Mouse (Mus musculus): ENCODE data around the gene H2afv. TPM values are rescaled to one million over a fixed set of nuclear protein-coding genes. Genes with fewer than 3 reads are reported as not detected.

Gene H2afv
- total and polyA plus RNA-seq, 3 experiments, result 53.2 to 97.5 (median 77.3) TPM

GRCm38 (mm10) chr11:6406251-6407161 is 37.7 kb downstream of the H2afv start:
- ATAC-seq (ENCODE audit: extremely low read depth, insufficient number of reproducible peaks, low FRiP score, poor library complexity, severe bottlenecking), result no peak

GRCm38 (mm10) chr11:6405591-6406081 is 38.6 kb downstream of the H2afv start:
- no peak for ATAC-seq (ENCODE audit: extremely low read depth, insufficient number of reproducible peaks, low FRiP score, poor library complexity, severe bottlenecking)
- Histone ChIP-seq H3K4me1 (ENCODE audit: insufficient read depth, low read depth, low read length) (peaks cover 23% of the 10 kb centered on the region), H3K36me3 (replicated peaks) (peaks cover 66% of the 10 kb centered on the region), H3K27me3 (ENCODE audit: insufficient read depth, low read length) (no peaks in the 10 kb centered on the region), H3K4me3 (ENCODE audit: low read depth, low read length) (no peak overlapping the region), H3K9me3 (replicated peaks) (no peaks in the 10 kb centered on the region)
- TF ChIP-seq CTCF (IDR thresholded peaks at IDR 0.05; ENCODE audit: low read depth, low read length) (no peak), TAL1 (conservative IDR thresholded peaks at IDR 0.05; ENCODE audit: low read depth, low read length) (no peak), POLR2AphosphoS5 (IDR thresholded peaks at IDR 0.05; ENCODE audit: insufficient replicate concordance, low read depth, low read length) (no peak), GATA1 (IDR thresholded peaks at IDR 0.05; ENCODE audit: borderline replicate concordance, low read length) (no peak), GATA2 (IDR thresholded peaks at IDR 0.05; ENCODE audit: borderline replicate concordance, low read depth, low read length) (no peak)
- no peak for DNase-seq (ENCODE audit: low spot score)

More at GRCm38 (mm10) chr11:6406251-6407161, 37.7 kb downstream of the H2afv start:
- Histone ChIP-seq H3K4me3 (ENCODE audit: low read depth, low read length) (no peak overlapping the region), H3K9me3 (replicated peaks) (no peaks in the 10 kb centered on the region), H3K4me1 (ENCODE audit: insufficient read depth, low read depth, low read length) (peaks cover 28% of the 10 kb centered on the region), H3K36me3 (replicated peaks) (peaks cover 57% of the 10 kb centered on the region), H3K27me3 (ENCODE audit: insufficient read depth, low read length) (no peaks in the 10 kb centered on the region)
- no peak for DNase-seq (ENCODE audit: low spot score)
- TF ChIP-seq GATA1 (IDR thresholded peaks at IDR 0.05; ENCODE audit: borderline replicate concordance, low read length) (no peak), TAL1 (conservative IDR thresholded peaks at IDR 0.05; ENCODE audit: low read depth, low read length) (no peak)

GRCm38 (mm10) chr11:6404699-6405566 is 39.3 kb downstream of the H2afv start:
- Histone ChIP-seq H3K27me3 (ENCODE audit: insufficient read depth, low read length) (no peaks in the 10 kb centered on the region), H3K4me1 (ENCODE audit: insufficient read depth, low read depth, low read length) (peaks cover 17% of the 10 kb centered on the region), H3K36me3 (replicated peaks) (peaks cover 72% of the 10 kb centered on the region), H3K4me3 (ENCODE audit: low read depth, low read length) (no peak overlapping the region), H3K9me3 (replicated peaks) (no peaks in the 10 kb centered on the region)
- DNase-seq (ENCODE audit: low spot score), result no peak
- TF ChIP-seq POLR2AphosphoS5 (IDR thresholded peaks at IDR 0.05; ENCODE audit: insufficient replicate concordance, low read depth, low read length), result no peak
- TF ChIP-seq GATA1 (IDR thresholded peaks at IDR 0.05; ENCODE audit: borderline replicate concordance, low read length), result no peak
- TF ChIP-seq GATA2 (IDR thresholded peaks at IDR 0.05; ENCODE audit: borderline replicate concordance, low read depth, low read length), result no peak
- no peak for TF ChIP-seq CTCF (IDR thresholded peaks at IDR 0.05; ENCODE audit: low read depth, low read length)
- no peak for ATAC-seq (ENCODE audit: extremely low read depth, insufficient number of reproducible peaks, low FRiP score, poor library complexity, severe bottlenecking)

- ATAC-seq (ENCODE audit: extremely low read depth, insufficient number of reproducible peaks, low FRiP score, poor library complexity, severe bottlenecking) (no peak), DNase-seq (ENCODE audit: low spot score) (no peak)
- H3K36me3 ChIP-seq (replicated peaks), result peaks cover 82% of the 10 kb centered on the region
- TF ChIP-seq GATA2 (IDR thresholded peaks at IDR 0.05; ENCODE audit: borderline replicate concordance, low read depth, low read length), result no peak
- no peak for TF ChIP-seq CTCF (IDR thresholded peaks at IDR 0.05; ENCODE audit: low read depth, low read length)
- no peak for TF ChIP-seq TAL1 (conservative IDR thresholded peaks at IDR 0.05; ENCODE audit: low read depth, low read length)
- TF ChIP-seq GATA1 (IDR thresholded peaks at IDR 0.05; ENCODE audit: borderline replicate concordance, low read length), result no peak
- TF ChIP-seq POLR2AphosphoS5 (IDR thresholded peaks at IDR 0.05; ENCODE audit: insufficient replicate concordance, low read depth, low read length), result no peak
- no peak overlapping the region for H3K4me3 ChIP-seq (ENCODE audit: low read depth, low read length)
- no peaks in the 10 kb centered on the region for H3K27me3 ChIP-seq (ENCODE audit: insufficient read depth, low read length)
- H3K9me3 ChIP-seq (replicated peaks), result no peaks in the 10 kb centered on the region
- H3K4me1 ChIP-seq (ENCODE audit: insufficient read depth, low read depth, low read length), result peaks cover 12% of the 10 kb centered on the region
These were observed 40.3 kb downstream of the H2afv start for GRCm38 (mm10) chr11:6403830-6404405.

GRCm38 (mm10) chr11:6402515-6403510 is 41.4 kb downstream of the H2afv start:
- peaks cover 12% of the 10 kb centered on the region for H3K4me1 ChIP-seq (ENCODE audit: insufficient read depth, low read depth, low read length)
- H3K27me3 ChIP-seq (ENCODE audit: insufficient read depth, low read length), result no peaks in the 10 kb centered on the region
- peak; percentile 66 for DNase-seq (ENCODE audit: low spot score)
- peaks cover 92% of the 10 kb centered on the region for H3K36me3 ChIP-seq (replicated peaks)
- no peak overlapping the region for H3K4me3 ChIP-seq (ENCODE audit: low read depth, low read length)
- peak; percentile 45 for ATAC-seq (ENCODE audit: extremely low read depth, insufficient number of reproducible peaks, low FRiP score, poor library complexity, severe bottlenecking)
- no peaks in the 10 kb centered on the region for H3K9me3 ChIP-seq (replicated peaks)
- no peak for TF ChIP-seq GATA2 (IDR thresholded peaks at IDR 0.05; ENCODE audit: borderline replicate concordance, low read depth, low read length)
- no peak for TF ChIP-seq TAL1 (conservative IDR thresholded peaks at IDR 0.05; ENCODE audit: low read depth, low read length)
- TF ChIP-seq POLR2AphosphoS5 (IDR thresholded peaks at IDR 0.05; ENCODE audit: insufficient replicate concordance, low read depth, low read length), result no peak
- peak; percentile 88 for TF ChIP-seq CTCF (IDR thresholded peaks at IDR 0.05; ENCODE audit: low read depth, low read length)
- TF ChIP-seq GATA1 (IDR thresholded peaks at IDR 0.05; ENCODE audit: borderline replicate concordance, low read length), result no peak

All from G1E (cell line).